Mouse (Mus musculus): ENCODE results near the gene Coq2. TPM values are rescaled to one million over a fixed set of nuclear protein-coding genes. Genes with fewer than 3 reads are reported as not detected.

Gene Coq2
- polyA plus RNA-seq, 1 experiment = not detected

DNA sequence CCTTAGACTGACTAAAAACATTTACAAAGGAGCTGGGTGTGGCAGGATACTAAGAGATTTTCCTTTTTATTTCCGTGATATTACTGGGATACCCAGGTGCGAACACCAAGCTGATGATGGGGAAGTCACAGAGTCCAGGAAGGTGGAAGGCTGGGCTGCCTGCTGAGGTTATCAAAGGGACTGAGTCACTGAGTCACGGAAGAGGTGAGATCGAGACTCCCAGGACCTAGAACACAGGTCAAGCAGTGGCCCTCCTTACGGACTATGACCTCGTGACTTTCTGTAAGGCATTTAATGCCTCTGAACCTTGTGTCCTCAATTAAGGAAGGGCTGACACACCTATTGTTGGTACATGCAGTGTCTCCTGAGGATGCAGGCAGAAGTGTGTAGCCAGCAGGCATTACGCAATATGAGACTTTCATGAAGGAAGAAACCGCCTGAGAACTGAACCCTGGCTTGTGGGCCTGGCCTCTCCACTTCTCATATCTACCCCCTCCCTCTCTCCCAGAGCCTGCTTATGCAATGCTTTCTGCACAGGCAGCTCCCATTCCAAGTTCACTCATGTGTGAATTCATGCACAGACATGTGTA lies 42.3 kb downstream of the Coq2 start:
- WGBS = 84% methylated on average over 8 of the region's 8 CpGs
- Histone ChIP-seq H3K4me3 (ENCODE audit: insufficient read depth, low read depth, low read length) (no peak overlapping the region), H3K27ac (ENCODE audit: insufficient read depth, low read depth, low read length) (no peak overlapping the region)

DNA sequence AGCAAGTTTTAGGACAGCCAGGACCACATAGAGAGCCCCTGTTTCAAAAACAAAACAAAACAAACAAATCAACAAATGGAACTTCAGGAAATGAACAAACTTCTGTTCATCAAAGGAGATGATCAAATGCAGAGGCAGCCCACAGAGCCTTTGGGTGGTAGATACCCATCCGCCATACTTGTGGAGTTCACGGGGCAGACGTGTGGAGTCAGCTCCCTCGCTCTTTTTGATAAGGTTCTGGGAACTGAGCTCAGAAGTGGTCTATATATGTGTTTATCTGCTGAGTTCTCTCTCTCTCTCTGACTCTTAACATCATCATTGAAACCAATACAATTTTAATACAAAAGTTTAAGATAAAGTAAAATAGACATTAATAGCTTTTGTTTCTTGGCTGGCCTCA lies 46.1 kb downstream of the Coq2 start:
- no peak for TF ChIP-seq CTCF (IDR thresholded peaks at IDR 0.05; ENCODE audit: insufficient read depth, low read depth, low read length)
- TF ChIP-seq POLR2A (IDR thresholded peaks at IDR 0.05; ENCODE audit: insufficient read depth, low read depth, low read length) = no peak
- Histone ChIP-seq H3K4me1 (ENCODE audit: control insufficient read depth, insufficient read depth, low read length) (no peaks in the 10 kb centered on the region), H3K27ac (ENCODE audit: insufficient read depth, low read depth, low read length) (no peak overlapping the region), H3K4me3 (ENCODE audit: insufficient read depth, low read depth, low read length) (no peak overlapping the region)
- WGBS = 96% methylated on average over 4 of the region's 4 CpGs

More for the DNA sequence above, 42.3 kb downstream of the Coq2 start:
- TF ChIP-seq CTCF (IDR thresholded peaks at IDR 0.05; ENCODE audit: insufficient read depth, low read depth, low read length) (no peak), POLR2A (IDR thresholded peaks at IDR 0.05; ENCODE audit: insufficient read depth, low read depth, low read length) (no peak)
- H3K4me1 ChIP-seq (ENCODE audit: control insufficient read depth, insufficient read depth, low read length) = no peaks in the 10 kb centered on the region

DNA sequence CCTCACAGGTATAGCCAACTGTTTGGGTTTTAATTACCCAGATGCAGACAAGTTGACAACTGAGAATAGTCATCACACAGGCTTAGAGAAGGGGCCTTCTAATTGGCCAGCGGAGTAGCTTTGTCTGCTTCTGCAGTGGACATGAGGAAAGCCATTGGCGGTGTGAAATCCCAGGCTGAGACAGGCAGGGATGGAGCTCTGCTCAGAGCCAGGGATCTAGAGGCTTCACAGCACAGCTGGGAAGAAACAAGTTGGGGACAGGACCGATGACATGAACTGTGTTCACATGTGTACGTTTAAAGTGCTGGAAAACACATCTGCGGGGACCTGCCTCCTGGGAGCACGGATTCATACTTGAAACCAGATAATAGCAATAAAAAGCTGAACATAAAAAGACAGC lies 48.4 kb downstream of the Coq2 start:
- no peaks in the 10 kb centered on the region for H3K4me1 ChIP-seq (ENCODE audit: control insufficient read depth, insufficient read depth, low read length)
- H3K27ac ChIP-seq (ENCODE audit: insufficient read depth, low read depth, low read length) = no peak overlapping the region
- 76% methylated on average over 6 of the region's 6 CpGs for WGBS
- no peak for TF ChIP-seq POLR2A (IDR thresholded peaks at IDR 0.05; ENCODE audit: insufficient read depth, low read depth, low read length)
- no peak for TF ChIP-seq CTCF (IDR thresholded peaks at IDR 0.05; ENCODE audit: insufficient read depth, low read depth, low read length)
- H3K4me3 ChIP-seq (ENCODE audit: insufficient read depth, low read depth, low read length) = no peak overlapping the region

DNA sequence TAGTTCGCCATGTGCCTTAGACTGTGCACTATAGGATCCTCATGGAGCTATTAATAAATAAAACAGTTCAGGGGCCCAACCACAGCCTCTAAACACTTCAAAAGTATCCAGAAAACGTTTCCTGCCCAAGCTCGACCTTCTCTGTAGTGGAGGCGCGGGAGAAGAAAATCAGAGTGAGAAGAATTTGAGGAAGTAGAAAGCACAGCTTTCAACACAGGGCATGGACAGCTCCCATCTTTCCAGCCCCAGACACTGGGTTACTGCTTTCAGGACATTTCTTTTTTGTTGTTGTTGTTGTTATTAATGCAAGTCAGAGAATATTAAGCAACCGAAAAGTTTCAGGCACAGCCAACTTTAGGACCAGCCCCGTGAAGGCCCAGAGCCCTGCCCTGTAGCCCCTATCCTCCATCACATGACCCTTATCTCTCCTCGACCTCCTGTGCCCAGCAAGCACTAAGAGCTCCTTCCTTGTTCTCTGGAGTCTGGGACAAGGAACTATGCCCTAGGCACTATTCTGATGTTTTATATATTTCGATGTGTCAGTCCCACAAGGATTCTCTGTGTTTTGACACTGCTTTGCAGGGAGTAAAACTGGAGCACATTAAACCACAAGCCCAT lies 50.1 kb downstream of the Coq2 start:
- WGBS = 85% methylated on average over 9 of the region's 9 CpGs
- H3K27ac ChIP-seq (ENCODE audit: insufficient read depth, low read depth, low read length) = no peak overlapping the region
- TF ChIP-seq POLR2A (IDR thresholded peaks at IDR 0.05; ENCODE audit: insufficient read depth, low read depth, low read length) (no peak), CTCF (IDR thresholded peaks at IDR 0.05; ENCODE audit: insufficient read depth, low read depth, low read length) (no peak)
- H3K4me3 ChIP-seq (ENCODE audit: insufficient read depth, low read depth, low read length) = no peak overlapping the region
- no peaks in the 10 kb centered on the region for H3K4me1 ChIP-seq (ENCODE audit: control insufficient read depth, insufficient read depth, low read length)

DNA sequence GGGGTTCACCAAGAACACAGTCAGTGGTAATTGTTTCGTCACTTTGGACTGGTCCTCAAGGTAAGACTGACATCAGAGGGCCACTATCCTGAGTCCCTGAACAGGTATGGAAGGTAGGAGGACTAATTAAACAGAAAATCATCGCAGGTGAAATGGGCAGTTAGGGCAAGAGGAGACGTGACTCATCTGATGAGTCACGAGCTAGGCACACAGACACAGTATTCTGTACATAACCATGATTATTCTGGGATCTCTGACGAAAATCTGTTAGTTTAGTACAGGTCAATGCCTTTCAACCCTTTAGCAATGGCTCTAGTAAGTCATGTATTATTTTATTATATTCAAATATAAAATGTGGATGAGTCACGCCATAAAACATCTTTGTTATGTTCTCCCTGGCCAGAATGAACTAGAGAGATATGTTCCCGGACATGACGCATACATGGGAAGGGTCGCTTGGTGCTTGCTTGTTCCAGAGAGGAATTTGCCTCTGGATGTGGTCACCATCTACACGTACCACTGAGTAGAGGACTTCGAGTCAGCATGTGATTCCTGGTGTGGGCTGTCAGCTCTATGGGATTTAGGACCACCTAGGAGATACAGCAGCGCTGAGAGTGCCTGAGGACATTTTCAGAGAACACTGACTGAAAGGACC lies 52.3 kb downstream of the Coq2 start:
- H3K4me3 ChIP-seq (ENCODE audit: insufficient read depth, low read depth, low read length) = no peak overlapping the region
- 86% methylated on average over 12 of the region's 12 CpGs for WGBS
- no peaks in the 10 kb centered on the region for H3K4me1 ChIP-seq (ENCODE audit: control insufficient read depth, insufficient read depth, low read length)
- no peak overlapping the region for H3K27ac ChIP-seq (ENCODE audit: insufficient read depth, low read depth, low read length)
- TF ChIP-seq CTCF (IDR thresholded peaks at IDR 0.05; ENCODE audit: insufficient read depth, low read depth, low read length) (no peak), POLR2A (IDR thresholded peaks at IDR 0.05; ENCODE audit: insufficient read depth, low read depth, low read length) (no peak)

DNA sequence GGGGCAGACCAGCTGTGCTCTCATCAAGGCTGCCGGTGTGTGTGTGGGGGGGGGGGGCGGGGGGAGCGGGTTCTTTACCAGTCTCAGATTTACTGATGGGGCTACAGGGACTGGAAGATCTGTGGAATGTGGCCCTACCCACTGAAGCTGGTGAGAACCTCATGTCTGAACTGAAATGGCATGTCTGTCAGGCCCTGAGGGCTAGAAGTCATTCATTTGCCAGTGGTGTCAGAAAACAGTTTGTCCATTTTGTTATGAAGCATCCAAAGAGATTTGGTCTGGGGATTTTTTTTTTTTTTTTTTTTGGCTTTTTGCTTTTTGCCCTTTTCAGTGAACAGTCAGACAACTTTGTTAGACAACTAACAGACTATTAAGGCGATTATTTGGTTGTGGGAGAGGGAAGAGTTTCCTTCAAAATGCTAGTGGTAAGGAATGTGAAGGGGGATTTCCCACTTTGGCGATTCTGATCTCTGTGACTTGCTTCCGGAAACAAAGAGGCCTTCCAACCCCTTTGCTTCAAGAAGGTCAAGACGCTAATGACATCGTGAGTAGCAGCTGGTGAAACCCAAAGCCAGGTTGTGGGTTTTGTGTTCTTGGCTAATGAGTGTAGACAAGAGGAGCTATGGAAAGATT lies 52.9 kb downstream of the Coq2 start:
- Histone ChIP-seq H3K27ac (ENCODE audit: insufficient read depth, low read depth, low read length) (no peak overlapping the region), H3K4me1 (ENCODE audit: control insufficient read depth, insufficient read depth, low read length) (no peaks in the 10 kb centered on the region), H3K4me3 (ENCODE audit: insufficient read depth, low read depth, low read length) (no peak overlapping the region)
- 74% methylated on average over 8 of the region's 8 CpGs for WGBS
- TF ChIP-seq POLR2A (IDR thresholded peaks at IDR 0.05; ENCODE audit: insufficient read depth, low read depth, low read length) (no peak), CTCF (IDR thresholded peaks at IDR 0.05; ENCODE audit: insufficient read depth, low read depth, low read length) (no peak)

DNA sequence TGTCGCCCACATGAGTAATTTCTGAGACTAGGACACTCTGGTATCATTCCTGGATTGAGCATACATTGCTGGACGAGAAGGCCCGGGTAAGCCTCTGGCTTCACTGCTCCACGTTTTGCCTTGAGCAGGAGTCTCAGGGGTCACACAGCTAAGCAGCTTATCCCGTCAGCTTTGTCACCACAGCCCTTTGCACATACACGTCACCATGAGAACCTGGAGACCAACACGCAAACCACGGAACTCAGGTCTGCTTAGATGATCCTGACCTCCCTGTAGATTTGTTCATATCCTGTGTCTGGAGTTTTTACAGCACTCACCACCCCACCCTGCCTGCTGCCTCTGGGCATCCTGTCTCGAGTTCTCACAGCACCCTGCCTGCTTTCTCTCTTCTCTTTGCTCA lies 54.0 kb downstream of the Coq2 start:
- H3K27ac ChIP-seq (ENCODE audit: insufficient read depth, low read depth, low read length) = no peak overlapping the region
- TF ChIP-seq CTCF (IDR thresholded peaks at IDR 0.05; ENCODE audit: insufficient read depth, low read depth, low read length) (no peak), POLR2A (IDR thresholded peaks at IDR 0.05; ENCODE audit: insufficient read depth, low read depth, low read length) (no peak)
- H3K4me1 ChIP-seq (ENCODE audit: control insufficient read depth, insufficient read depth, low read length) = no peaks in the 10 kb centered on the region
- WGBS = 78% methylated on average over 9 of the region's 9 CpGs
- no peak overlapping the region for H3K4me3 ChIP-seq (ENCODE audit: insufficient read depth, low read depth, low read length)

DNA sequence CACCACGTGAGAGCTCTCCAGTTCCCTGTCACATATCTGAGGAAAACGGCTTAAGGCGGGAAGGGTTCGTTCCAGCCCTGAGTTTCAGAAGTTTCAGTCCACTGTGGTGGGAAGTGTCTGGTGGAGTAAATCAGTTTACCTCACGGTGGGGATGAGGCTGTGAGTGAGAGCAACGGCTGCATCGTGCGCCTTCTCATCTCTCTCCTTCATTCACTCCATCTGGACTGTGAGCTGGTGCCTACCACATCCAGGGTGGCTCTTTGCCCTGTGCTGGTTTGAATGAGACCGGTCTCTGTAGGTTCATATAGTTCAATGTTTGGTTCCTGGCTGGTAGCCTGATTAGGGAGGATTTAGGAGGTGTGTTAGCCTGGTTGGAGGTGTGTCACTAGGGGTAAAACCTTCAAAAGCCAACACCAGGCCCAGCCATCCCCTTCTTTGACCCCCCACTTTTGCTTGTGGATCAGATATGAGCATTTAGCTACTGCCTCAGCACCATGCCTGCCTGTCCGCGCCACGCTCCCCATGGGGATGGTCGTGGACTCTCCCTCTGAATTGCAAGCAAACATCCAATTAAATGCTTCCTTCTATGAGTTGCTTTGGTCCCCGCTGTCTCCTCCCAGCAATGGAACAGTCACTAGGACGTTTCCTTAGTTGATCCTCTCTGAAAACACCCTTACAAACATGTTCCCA lies 55.2 kb downstream of the Coq2 start:
- no peak for TF ChIP-seq CTCF (IDR thresholded peaks at IDR 0.05; ENCODE audit: insufficient read depth, low read depth, low read length)
- no peak for TF ChIP-seq POLR2A (IDR thresholded peaks at IDR 0.05; ENCODE audit: insufficient read depth, low read depth, low read length)
- Histone ChIP-seq H3K27ac (ENCODE audit: insufficient read depth, low read depth, low read length) (no peak overlapping the region), H3K4me1 (ENCODE audit: control insufficient read depth, insufficient read depth, low read length) (no peaks in the 10 kb centered on the region), H3K4me3 (ENCODE audit: insufficient read depth, low read depth, low read length) (no peak overlapping the region)
- WGBS = 90% methylated on average over 15 of the region's 15 CpGs
